Mouse (Mus musculus) liver (tissue): ENCODE data around the gene Wdr78.

Experiments used
- DNase-seq: peaks from one replicate; pipeline ENCODE4 v3.0.0-alpha.2; 2020; ENCODE audit warnings: mixed read lengths

Gene Wdr78

DNA sequence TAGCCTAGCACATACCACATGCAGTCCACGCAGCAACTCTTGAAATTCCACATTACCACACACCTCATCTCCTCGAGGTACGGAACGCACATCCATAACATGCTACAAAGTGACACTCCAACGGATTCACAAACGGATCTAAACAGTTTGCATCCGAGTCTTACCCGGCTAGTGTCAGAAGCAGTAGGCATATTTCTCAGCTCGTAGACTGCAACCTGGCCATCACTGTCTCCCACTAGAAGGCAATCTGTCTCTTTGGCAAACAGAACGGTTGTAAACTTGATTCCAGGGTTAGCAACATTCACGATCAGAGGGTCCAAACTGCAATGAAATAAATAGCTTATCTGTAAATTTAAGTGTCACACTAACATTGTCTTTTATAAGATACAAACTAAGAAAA is 66.3 kb downstream of the Wdr78 start:
- no peak for DNase-seq

DNA sequence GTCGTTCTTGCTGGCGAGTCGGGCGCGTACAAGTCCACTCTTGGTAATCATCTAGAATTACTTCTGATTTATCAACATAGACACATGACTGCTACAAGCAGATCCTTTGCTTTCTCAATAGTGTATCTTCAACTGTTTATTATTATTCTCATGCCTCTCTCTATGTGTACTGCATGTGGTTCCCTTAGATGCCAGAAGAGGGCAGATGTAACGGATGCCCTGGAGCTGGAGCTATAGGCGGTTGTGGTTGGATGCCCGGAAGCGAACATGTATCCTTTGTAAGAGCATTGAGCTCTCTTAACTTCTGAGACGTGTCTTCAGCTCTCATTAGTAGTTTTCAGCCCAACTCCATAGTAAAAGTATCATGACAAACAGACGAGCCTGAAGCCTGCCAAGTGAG is 71.4 kb downstream of the Wdr78 start:
- DNase-seq: no peak

- DNase-seq: no peak
These were observed 74.5 kb downstream of the Wdr78 start for GRCm38 (mm10) chr4:103039838-103040191.

DNA sequence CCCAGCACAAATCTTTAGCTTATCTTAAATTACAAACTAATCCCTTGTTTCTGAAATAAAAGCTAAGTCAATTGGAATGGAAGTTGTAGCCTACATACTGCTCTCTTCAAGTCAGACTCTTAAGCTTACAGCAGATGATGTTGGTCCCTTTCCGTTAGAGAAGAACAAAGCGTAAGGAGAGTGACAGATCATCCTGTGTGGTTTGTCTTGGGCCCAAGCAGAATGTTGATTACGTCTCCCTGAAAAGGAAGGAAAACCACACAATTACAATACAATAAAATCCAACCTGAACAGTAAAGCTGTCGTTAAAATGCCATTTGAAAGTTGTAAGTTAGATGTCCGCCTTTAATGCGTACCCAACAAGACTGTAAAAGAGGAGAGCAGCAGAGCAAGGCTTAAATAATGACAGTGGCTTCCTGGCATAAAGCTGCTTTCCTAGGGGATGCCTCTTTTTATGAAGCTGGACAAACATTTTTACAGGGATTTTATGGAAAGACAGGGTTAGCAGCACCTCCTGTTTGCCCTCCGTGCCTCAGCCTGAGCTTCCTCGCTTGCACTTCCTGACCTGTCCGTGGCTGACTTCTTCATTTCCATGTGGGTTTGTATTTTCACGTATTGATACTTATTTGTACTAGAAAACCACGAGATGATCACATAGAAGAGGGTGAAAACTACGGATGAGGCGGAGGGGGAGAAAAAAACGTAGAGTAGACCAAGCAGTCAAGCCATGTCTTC is 75.1 kb downstream of the Wdr78 start:
- no peak for DNase-seq

- DNase-seq: no peak
These were observed 85.9 kb downstream of the Wdr78 start for GRCm38 (mm10) chr4:103028177-103029088.

- DNase-seq: no peak
These were observed 86.6 kb downstream of the Wdr78 start for GRCm38 (mm10) chr4:103027745-103028144.

- no peak for DNase-seq
These were observed 87.7 kb downstream of the Wdr78 start, which contains the start of gene Insl5 for GRCm38 (mm10) chr4:103026621-103027020. TSS of gene Insl5 (minus strand) at chr4:103026842.

DNA sequence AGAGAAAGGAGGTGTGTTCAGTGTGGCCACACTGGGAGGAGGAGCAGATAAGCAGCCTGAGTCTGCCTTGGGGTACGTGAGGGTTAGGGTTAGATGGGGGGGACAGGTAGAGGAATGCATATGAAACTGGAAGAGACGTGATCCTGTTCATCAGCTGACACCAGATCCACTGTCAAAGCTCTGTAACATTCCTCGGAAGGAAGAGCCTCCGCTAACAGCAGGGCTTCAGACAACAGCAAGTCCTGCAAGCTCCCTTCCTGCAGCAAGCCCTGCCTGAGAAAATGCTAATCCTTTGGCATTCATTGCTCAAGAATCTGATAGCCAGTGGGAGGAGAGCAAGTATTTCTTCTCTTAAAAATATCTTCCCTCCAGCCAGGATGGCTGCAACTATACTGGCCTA is 100.9 kb downstream of the Wdr78 start:
- no peak for DNase-seq

DNA sequence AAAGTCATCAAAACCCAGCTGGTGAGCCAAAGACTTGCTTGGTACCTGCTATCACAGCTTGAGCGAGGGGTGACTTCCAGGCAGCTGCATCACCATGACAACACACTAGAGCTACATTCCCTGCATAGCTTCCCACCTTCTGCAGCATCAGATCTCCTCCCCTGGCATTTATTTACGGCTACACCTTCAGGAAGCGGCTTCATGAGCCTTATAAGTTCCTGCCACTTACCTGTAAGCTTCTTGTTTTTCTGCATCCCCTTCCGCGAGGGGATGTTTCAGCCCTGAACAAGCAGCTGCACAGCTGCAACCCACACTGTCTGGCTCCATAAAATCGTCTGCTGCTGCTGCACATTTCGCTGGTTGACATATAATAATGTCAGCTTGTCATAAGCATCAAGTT is 102.5 kb downstream of the Wdr78 start:
- DNase-seq: no peak

GRCm38 (mm10) chr4:103010734-103011133 is 103.6 kb downstream of the Wdr78 start:
- no peak for DNase-seq

DNA sequence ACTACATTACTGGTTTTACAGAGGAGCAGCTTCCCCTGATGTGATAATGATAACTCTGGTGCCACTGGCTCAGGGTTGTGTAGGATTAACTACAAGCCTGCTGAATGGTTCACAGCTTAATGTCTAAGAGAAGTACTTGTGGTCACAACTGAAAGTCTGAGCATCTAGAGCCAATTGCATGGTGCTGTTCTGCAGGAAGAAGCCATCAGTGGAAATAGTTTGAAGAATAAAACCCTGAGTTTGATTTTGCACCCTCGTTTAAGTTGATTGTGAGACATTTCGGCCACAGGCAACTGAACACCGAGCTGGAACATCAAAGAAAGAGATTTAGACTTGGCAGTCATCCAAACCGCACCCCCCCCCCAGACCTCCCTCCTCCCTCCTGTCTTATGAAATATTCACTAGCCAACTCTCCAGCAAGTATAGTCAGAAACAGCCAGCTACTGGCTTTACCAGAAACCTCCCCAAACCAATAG is 107.4 kb downstream of the Wdr78 start:
- peak; percentile 20 for DNase-seq

- DNase-seq: no peak
These were observed 108.1 kb downstream of the Wdr78 start for GRCm38 (mm10) chr4:103006266-103006665.

GRCm38 (mm10) chr4:103005190-103005945 is 109.0 kb downstream of the Wdr78 start:
- no peak for DNase-seq

DNA sequence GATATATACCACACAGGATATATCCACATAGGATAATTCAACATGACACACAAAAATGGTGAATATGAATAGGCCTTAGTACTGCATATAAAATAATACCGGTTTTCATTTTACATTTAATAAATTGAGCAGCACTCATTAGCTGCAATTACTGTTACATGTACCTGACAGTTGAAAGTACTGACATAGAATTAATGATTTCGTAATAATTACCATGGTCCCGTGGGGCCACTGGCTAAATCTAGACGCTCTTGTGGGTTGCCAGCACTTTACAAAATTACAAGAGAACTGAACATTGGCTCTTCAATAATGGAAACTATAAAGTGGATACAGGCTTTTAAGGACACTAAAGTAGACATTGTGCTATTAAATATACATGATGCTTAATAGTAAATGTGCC is 109.7 kb downstream of the Wdr78 start:
- no peak for DNase-seq

- DNase-seq: no peak
These were observed 122.7 kb downstream of the Wdr78 start for GRCm38 (mm10) chr4:102991685-102992084.

DNA sequence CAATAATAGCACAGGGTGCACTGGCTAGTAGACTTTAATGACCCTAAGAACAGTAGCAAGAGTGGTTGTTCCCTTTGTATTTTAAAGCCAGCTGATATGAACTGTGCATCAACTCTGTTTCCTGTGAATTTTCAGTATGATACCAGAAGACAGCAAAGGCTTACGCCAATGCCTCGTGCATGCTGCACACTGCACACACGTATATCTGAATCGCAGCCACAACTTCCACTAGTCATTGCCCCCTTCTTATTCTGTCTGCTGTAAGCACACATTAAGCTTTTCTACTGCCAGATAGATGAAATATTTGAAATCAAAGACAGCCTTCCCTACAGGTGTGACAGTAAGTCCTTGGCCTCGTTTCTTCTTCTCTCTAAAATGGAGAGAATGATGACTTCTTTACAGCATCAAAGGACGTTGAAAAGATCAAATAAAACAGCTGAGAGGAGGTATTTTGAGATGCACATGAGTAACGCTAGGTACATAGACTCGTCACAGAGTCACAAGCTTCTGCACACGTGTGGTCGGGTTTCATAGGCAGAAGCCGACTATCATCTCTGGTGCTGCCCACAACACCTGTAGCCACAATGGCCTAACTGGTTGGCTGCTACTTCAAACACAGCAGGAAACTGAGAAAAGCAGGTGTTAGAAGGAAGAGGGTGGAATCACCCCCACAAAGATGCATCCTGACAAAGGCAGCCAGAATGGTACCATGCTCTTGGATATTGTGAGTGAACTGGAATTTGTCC is 123.6 kb downstream of the Wdr78 start:
- no peak for DNase-seq

DNA sequence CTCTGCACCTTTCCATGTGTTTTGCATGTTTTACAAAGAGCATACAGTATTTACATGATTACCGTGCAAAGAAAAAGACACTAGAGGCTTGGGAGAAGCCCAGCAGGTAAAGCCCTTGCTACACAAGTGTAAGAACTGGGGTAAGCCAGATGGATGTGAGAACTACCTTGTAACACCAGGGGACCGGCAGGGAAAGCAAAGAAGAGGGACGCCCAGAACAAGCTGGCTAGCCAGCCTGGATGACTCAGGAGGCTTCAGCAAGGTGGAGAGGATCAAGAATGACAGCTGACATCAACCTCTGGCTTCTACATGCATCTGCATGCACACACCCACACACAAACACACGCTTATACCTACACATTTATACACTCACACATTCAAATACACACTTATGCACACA is 124.3 kb downstream of the Wdr78 start:
- no peak for DNase-seq

- DNase-seq: no peak
These were observed 125.0 kb downstream of the Wdr78 start for GRCm38 (mm10) chr4:102989391-102989790.

- DNase-seq: no peak
These were observed 125.8 kb downstream of the Wdr78 start for GRCm38 (mm10) chr4:102988526-102988925.
